Mouse (Mus musculus) CD4-positive, CD25-positive, alpha-beta regulatory T cell, adult 2 months (primary cell): Measurements from ENCODE around the gene Snx9.
A peak's percentile ranks its signal among the peaks of the same experiment; 100 is the strongest.

ENCODE experiments used
- DNase-seq: peaks from one replicate; pipeline ENCODE4 v3.0.0-alpha.2; 2012; ENCODE audit warnings: low read depth, low spot score

Gene Snx9

GRCm38 (mm10) chr17:5841128-5841942, at the start of gene Snx9:
Gene Snx9, plus strand, starts transcription at chr17:5841329.
- DNase-seq: peak; percentile 64

- DNase-seq: no peak
These were observed 48.9 kb upstream of the Snx9 start for GRCm38 (mm10) chr17:5792164-5792791.

- DNase-seq: no peak
These were observed 47.5 kb upstream of the Snx9 start for GRCm38 (mm10) chr17:5793593-5793992.

- no peak for DNase-seq
These were observed 46.9 kb upstream of the Snx9 start for GRCm38 (mm10) chr17:5794276-5794675.

- peak; percentile 29 for DNase-seq
These were observed 45.8 kb upstream of the Snx9 start for GRCm38 (mm10) chr17:5795369-5795768.

GRCm38 (mm10) chr17:5795878-5796277, 45.3 kb upstream of the Snx9 start:
- DNase-seq: peak; percentile 92

GRCm38 (mm10) chr17:5797124-5797760, 43.9 kb upstream of the Snx9 start:
- DNase-seq: no peak

GRCm38 (mm10) chr17:5798221-5798801, 42.8 kb upstream of the Snx9 start:
- DNase-seq: peak; percentile 61

- no peak for DNase-seq
These were observed 42.2 kb upstream of the Snx9 start for GRCm38 (mm10) chr17:5798900-5799299.

- DNase-seq: no peak
These were observed 41.6 kb upstream of the Snx9 start for GRCm38 (mm10) chr17:5799396-5800021.

GRCm38 (mm10) chr17:5800254-5800653, 40.9 kb upstream of the Snx9 start:
- DNase-seq: no peak

- DNase-seq: peak; percentile 20
These were observed 40.1 kb upstream of the Snx9 start for GRCm38 (mm10) chr17:5800824-5801560.

GRCm38 (mm10) chr17:5801761-5802655, 39.1 kb upstream of the Snx9 start:
- peak; percentile 80 for DNase-seq

- peak; percentile 60 for DNase-seq
These were observed 38.5 kb upstream of the Snx9 start for GRCm38 (mm10) chr17:5802656-5802955.

- peak; percentile 68 for DNase-seq
These were observed 37.7 kb upstream of the Snx9 start for GRCm38 (mm10) chr17:5803229-5804012.

- peak; percentile 81 for DNase-seq
These were observed 36.6 kb upstream of the Snx9 start for GRCm38 (mm10) chr17:5804370-5805150.

GRCm38 (mm10) chr17:5805151-5805834, 35.8 kb upstream of the Snx9 start:
- peak; percentile 84 for DNase-seq

GRCm38 (mm10) chr17:5805935-5806334, 35.2 kb upstream of the Snx9 start:
- no peak for DNase-seq
